Mouse (Mus musculus) liver, embryonic 14.5 days (tissue): Measurements from ENCODE around the gene Dnajb1. TPM values are rescaled to one million over a fixed set of nuclear protein-coding genes. Genes with fewer than 3 reads are reported as not detected.
A peak's percentile ranks its signal among the peaks of the same experiment; 100 is the strongest.
"Not testable (repeated sequence)": the region's sequence is repeated elsewhere in the genome, so short reads cannot be mapped to it uniquely, and the experiment has no call there.

Experiments
- ATAC-seq: fragments of 200-750 bp; cut with Nextera tagmentation; 2 replicates; pipeline ENCODE4 v1.8.0; 2017; ENCODE audit warnings: moderate number of reproducible peaks, mild to moderate bottlenecking, moderate library complexity; ENCODE audit not compliant: insufficient read depth
- DNase-seq, 3 experiments: peaks; one replicate each; pipeline ENCODE4 v3.0.0-alpha.2; 2012 to 2013; ENCODE audit warnings: low read depth in 3 of 3, low spot score in 3 of 3
- H3K27ac ChIP-seq: fragments of 300-500 bp; sonication (generic); 2 replicates; pipeline ENCODE4 v1.5.1; 2014; ENCODE audit warnings: moderate library complexity, mild to moderate bottlenecking, control low read depth, inconsistent platforms
- H3K27me3 ChIP-seq: fragments of 300-500 bp; sonication (generic); 2 replicates; pipeline ENCODE4 v1.6.1; 2014; ENCODE audit warnings: mild to moderate bottlenecking, low read length, moderate library complexity; ENCODE audit not compliant: control insufficient read depth, insufficient read depth
- H3K36me3 ChIP-seq: fragments of 300-500 bp; sonication (generic); replicated peaks from 2 replicates; pipeline ENCODE4 v1.6.1; 2014; ENCODE audit warnings: low read depth; ENCODE audit not compliant: control insufficient read depth, insufficient read depth
- H3K4me1 ChIP-seq, 2 experiments: fragments of 200-500 bp in 1 of 2; fragments of 300-500 bp in 1 of 2; sonication (generic) in 1 of 2; replicated peaks; 2 replicates each; pipeline ENCODE4 v1.6.1; 2012 to 2014; ENCODE audit warnings: antibody characterized with exemption in 1 of 2, inconsistent platforms in 1 of 2, low read length in 1 of 2; ENCODE audit not compliant: control insufficient read depth in 2 of 2, insufficient read depth in 2 of 2
- H3K4me2 ChIP-seq: fragments of 300-500 bp; sonication (generic); 2 replicates; pipeline ENCODE4 v1.6.1; 2014; ENCODE audit warnings: low read depth, mild to moderate bottlenecking, control low read depth, moderate library complexity
- H3K4me3 ChIP-seq, 2 experiments: fragments of 200-500 bp in 1 of 2; fragments of 300-500 bp in 1 of 2; sonication (generic) in 1 of 2; 2 replicates each; pipeline ENCODE4 v1.5.1; 2012 to 2014; ENCODE audit warnings: low read depth in 2 of 2, low read length in 2 of 2, mild to moderate bottlenecking in 2 of 2, control low read depth in 1 of 2, inconsistent platforms in 1 of 2, moderate library complexity in 1 of 2; ENCODE audit not compliant: insufficient read depth in 1 of 2
- H3K9ac ChIP-seq: fragments of 300-500 bp; sonication (generic); replicated peaks from 2 replicates; pipeline ENCODE4 v1.6.1; 2014; ENCODE audit warnings: mild to moderate bottlenecking, control low read depth, moderate library complexity
- H3K9me3 ChIP-seq: fragments of 300-500 bp; sonication (generic); 2 replicates; pipeline ENCODE4 v1.6.1; 2016; ENCODE audit warnings: low read length, mixed read lengths; ENCODE audit not compliant: control insufficient read depth
- CTCF ChIP-seq: IDR thresholded peaks from 2 replicates; pipeline ENCODE4 v1.5.1; 2016; ENCODE audit warnings: antibody characterized with exemption, low read depth, control low read depth
- EP300 ChIP-seq: IDR thresholded peaks from 2 replicates; pipeline ENCODE4 v1.6.1; 2016; ENCODE audit warnings: antibody characterized with exemption, low read depth
- WGBS: fragments of 180-500 bp; shearing (Covaris S2); extraction: QIAGEN DNeasy Blood & Tissue Kit; methylation state at CpG from one replicate; pipeline ENCODE4 v1.1.7; 2014; ENCODE audit not compliant: insufficient replicate concordance; 5-methylcytosine and 5-hydroxymethylcytosine counted together
- polyA plus RNA-seq, 2 experiments: library from polyadenylated mRNA; depleted of rRNA in 1 of 2; stranded (reverse) in 1 of 2; unstranded in 1 of 2; fragments of >200 nt; fragmentation: Nextera tagmentation in 1 of 2; extraction: Ambion mirVana in 1 of 2; gene quantifications; 2 replicates each; pipeline versions ENCODE4 v1.2.1 to v1.2.3; 2012 to 2014

Gene Dnajb1
- polyA plus RNA-seq, 2 experiments = 32.7 to 37.8 TPM

DNA sequence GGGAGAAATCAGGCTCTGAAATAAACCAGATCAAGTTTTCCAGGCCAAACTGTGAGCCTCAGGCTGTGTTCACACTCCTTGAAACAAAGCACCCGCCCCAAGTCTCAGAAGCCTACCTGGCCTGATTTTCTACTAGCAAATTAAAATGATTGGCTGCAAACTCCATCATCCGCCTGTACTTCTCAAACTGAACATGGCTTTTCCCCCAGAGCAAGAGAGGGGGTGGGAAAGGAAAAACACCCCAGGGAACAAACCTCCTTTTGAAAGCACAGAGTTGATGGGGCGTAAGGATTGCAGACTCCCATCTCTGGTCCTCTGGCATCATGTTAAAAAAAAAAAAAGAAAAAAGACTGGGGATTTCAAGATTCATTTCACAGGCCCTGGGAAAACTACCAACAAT, 15.3 kb upstream of the Dnajb1 start:
- peak overlapping the region; percentile 90 for H3K4me2 ChIP-seq
- peak overlapping the region in 1 of 2 experiments; percentile 65; a peak in 2 of 4 replicates for H3K4me3 ChIP-seq
- no peak for ATAC-seq
- H3K27ac ChIP-seq = no peak overlapping the region
- DNase-seq = no peak
- 84% methylated on average over 3 of the region's 3 CpGs for WGBS
- peak overlapping the region; percentile 85 for H3K9ac ChIP-seq
- H3K36me3 ChIP-seq = no peaks in the 10 kb centered on the region; the same call in 1 of the 2 replicates
- no peaks in the 10 kb centered on the region for H3K9me3 ChIP-seq
- no peak for TF ChIP-seq CTCF
- no peak for TF ChIP-seq EP300
- peaks cover 9 to 10% of the 10 kb centered on the region in 2 experiments; a peak in 3 of 4 replicates for H3K4me1 ChIP-seq
- no peaks in the 10 kb centered on the region for H3K27me3 ChIP-seq

DNA sequence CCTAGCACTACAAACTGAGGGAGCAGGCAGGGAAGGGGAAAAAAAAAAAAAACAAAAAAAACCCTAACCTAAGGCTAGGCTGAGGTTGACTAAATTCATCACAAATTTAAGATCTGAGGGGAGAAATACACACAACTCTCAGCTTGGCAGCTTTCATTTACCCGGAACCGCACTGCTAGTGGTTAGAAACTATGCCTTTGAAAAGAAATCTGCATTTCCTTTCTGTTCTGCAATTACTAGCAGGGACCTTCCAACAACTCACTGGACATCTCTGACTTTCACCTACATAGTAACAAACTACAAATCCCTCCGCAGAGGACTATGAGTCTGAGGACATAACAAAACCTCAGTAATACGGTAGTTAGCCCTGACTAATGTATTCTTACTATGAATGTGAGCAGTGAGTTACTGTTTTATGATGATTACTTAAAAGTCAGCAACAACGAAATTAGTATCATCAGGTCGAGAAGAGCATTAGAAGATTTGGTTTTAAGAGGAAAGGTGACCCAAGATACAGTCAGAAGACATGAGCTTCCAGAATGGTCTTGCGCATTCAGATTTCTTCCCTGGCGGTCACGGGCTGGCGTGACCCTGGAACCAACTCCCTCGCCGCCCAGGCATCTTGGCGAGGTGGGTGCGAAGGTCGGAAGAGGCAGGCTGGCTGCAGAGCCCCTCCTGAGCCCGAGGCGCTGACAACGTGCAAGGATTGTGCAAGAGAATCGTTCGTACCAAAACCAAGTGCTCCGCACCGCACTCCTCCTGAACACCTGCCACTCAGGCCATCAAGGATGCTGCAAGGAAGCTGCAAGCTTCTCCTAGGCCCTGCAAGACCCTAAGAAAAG, 14.4 kb upstream of the Dnajb1 start:
- Histone ChIP-seq H3K27me3 (no peaks in the 10 kb centered on the region), H3K36me3 (no peaks in the 10 kb centered on the region; the same call in 1 of the 2 replicates), H3K4me1 (peaks cover 12 to 16% of the 10 kb centered on the region in 2 experiments), H3K9me3 (no peaks in the 10 kb centered on the region), H3K4me3 (peak overlapping the region; percentile 65 to 91), H3K9ac (peak overlapping the region; percentile 85), H3K27ac (peak overlapping the region; percentile 43), H3K4me2 (peak overlapping the region; percentile 90)
- DNase-seq (no peak), ATAC-seq (peak; percentile 7)
- TF ChIP-seq EP300 = no peak
- TF ChIP-seq CTCF = no peak
- 4% methylated on average over 22 of the region's 22 CpGs for WGBS

DNA sequence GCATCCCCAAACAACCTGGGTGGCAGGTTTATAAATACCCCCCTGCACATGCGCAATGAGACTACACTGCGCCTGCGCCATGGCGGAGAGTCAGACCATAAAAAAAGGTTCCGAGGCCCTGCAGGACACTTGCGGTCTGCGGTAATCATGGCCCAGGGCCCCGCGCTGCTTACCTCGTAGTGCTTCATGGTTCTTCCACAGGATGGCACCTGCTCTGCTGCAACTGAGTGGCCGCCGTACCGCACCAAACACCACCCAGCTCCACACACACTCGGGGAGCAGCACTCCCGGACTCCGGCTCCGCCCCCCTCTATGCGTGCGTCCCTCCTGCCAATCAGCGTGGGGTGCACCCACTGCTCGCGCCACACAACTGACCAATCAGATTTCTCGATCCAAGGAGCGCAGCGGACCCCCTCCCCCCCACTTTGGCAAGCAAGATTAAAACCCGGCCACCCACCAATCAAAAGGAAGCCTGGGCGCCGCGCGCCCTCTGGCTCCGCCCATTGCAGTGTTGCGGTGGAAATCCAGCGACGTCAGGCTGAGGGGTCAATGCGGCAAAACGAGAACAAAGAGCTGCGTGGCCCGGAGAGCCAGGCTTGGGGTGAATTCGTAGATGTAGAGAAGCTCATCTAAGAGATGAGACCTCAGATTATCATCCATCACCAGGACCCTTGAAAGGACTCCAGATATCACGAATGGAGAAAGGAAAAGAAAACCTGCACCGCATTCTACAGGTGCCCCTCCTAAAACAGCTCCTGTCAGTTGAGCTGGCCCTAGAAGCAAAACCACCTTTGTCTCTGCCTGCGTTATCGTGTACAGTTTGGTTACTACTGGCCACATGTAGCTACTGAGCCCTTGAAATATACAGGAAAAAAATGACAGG, 13.6 kb upstream of the Dnajb1 start:
- no peaks in the 10 kb centered on the region for H3K27me3 ChIP-seq
- TF ChIP-seq CTCF = peak; percentile 38; the same call in 1 of the 2 replicates
- peak; percentile 10; the same call in 1 of the 2 replicates for TF ChIP-seq EP300
- H3K9ac ChIP-seq = peak overlapping the region; percentile 85
- no peaks in the 10 kb centered on the region; the same call in 1 of the 2 replicates for H3K36me3 ChIP-seq
- H3K4me2 ChIP-seq = peak overlapping the region; percentile 90
- peak; percentile 97 for ATAC-seq
- H3K4me1 ChIP-seq = peaks cover 21 to 24% of the 10 kb centered on the region in 2 experiments
- under 1% methylated on average over 43 of the region's 43 CpGs for WGBS
- peak overlapping the region; percentile 94 for H3K27ac ChIP-seq
- H3K4me3 ChIP-seq = peak overlapping the region; percentile 65 to 91
- no peaks in the 10 kb centered on the region for H3K9me3 ChIP-seq
- DNase-seq = peak; percentile 97 to 99 (median 97)

DNA sequence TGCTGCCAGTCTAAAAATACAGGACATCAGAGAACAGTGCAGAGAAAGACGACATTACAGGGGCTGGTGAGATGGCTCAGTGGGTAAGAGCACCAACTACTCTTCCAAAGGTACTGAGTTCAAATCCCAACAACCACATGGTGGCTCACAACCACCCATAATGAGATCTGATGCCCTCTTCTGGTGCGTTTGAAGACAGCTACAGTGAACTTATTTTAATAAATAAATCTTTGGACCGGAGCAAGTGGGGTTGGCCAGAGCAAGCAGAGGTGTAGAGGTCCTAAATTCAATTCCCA, 13.0 kb upstream of the Dnajb1 start:
- H3K4me3 ChIP-seq = peak overlapping the region; percentile 65 to 69
- DNase-seq, H3K9me3 ChIP-seq, H3K27me3 ChIP-seq, ATAC-seq, H3K36me3 ChIP-seq: not testable (repeated sequence)
- peaks cover 27 to 30% of the 10 kb centered on the region in 2 experiments for H3K4me1 ChIP-seq
- H3K9ac ChIP-seq = peak overlapping the region; percentile 83
- peak overlapping the region; percentile 90 for H3K4me2 ChIP-seq
- WGBS = 38% methylated on average over 3 of the region's 3 CpGs
- TF ChIP-seq CTCF = peak; percentile 49
- H3K27ac ChIP-seq = peak overlapping the region; percentile 94

DNA sequence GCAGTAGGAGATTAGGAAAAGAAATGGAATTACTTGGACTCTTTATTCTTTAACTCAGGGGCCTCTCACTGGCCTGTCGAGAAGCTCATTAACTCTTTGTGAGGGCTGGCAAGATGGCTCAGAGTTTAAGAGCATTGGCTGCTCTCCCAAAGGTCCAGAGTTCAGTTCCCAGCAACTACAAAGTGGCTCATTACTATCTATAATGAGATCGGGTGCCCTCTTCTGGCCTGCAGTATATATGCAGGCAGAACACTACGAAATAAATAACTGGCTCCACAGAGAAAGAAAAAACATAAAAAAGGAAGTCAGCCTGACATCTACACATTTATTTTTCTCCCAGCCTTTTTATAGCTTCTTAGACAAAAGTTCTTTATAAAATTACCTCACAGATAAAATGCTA, 11.6 kb upstream of the Dnajb1 start:
- H3K4me1 ChIP-seq = peaks cover 37 to 44% of the 10 kb centered on the region in 2 experiments
- ATAC-seq = no peak

More for the DNA sequence above, 11.6 kb upstream of the Dnajb1 start:
- Histone ChIP-seq H3K27ac (no peak overlapping the region; the same call in 1 of the 2 replicates), H3K9ac (no peak overlapping the region), H3K36me3 (no peaks in the 10 kb centered on the region; the same call in 1 of the 2 replicates), H3K4me2 (no peak overlapping the region), H3K9me3 (no peaks in the 10 kb centered on the region), H3K27me3 (no peaks in the 10 kb centered on the region), H3K4me3 (no peak overlapping the region)
- TF ChIP-seq EP300 = no peak
- peak; percentile 66 for TF ChIP-seq CTCF
- WGBS = 16% methylated on average over 3 of the region's 3 CpGs
- DNase-seq = no peak
